Mouse (Mus musculus): ENCODE results near the gene Phf5a. TPM values are rescaled to one million over a fixed set of nuclear protein-coding genes. Genes with fewer than 3 reads are reported as not detected.

The Phf5a gene
- total RNA-seq, 2 experiments from 2014 or later = 35.0 to 39.8 TPM

DNA sequence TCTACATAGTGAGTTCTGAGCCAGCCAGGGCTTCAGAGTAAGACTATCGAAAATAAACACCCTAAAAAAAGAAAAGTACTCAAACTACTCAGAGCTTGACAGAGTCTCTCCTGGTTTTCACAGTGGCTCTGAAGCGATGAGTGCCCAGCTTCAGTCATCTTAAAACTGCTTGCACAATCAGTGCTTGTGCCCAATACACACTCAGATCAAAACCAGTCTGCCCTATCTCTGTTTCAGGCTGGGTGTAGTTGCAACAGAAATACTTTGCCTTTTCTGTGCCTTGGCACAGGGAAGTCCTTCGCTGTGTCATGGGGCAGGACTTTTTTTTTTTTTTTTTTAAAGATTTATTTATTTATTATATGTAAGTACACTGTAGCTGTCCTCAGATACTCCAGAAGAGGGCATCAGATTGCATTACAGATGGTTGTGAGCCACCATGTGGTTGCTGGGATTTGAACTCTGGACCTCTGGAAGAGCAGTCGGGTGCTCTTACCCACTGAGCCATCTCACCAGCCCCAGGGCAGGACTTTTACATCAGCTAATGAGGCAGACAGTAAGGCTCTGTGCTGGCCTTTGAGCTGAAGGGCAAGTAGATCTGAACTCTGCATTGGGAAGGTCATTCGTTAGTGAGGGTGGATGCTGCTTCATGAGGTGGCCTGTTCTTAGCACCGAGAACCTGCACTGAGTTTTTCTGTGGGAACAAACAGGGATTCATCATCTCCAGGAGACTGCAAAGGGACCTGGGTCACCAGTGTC is 15.3 kb upstream of the Phf5a start:
- no peak for DNase-seq
- intact Hi-C loops (cut with DNase I) = no loop called here

DNA sequence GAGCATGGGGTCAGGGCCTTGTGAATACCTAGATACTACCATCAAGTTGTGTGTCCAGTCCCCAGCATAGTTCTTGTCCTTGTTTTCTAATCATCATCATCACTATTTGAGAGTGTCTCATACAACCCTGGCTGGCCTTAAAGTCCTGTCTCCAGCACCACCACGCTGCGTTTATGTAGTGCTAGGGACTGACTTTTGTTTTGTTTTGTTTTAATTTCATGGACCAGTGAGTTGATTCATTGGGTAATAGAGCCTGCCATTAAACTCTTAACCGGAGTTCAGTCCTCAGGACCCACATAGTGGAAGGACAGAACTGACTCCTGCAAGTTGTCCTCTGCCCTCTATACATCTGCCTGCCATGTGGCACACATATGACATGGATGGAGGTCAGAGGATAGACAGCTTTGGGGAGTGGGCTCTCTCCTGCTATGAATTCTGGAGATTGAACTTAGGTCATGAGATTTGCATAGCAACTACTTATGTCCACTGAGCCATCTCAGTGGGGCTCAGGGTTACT is 13.8 kb upstream of the Phf5a start:
- no peak for DNase-seq
- intact Hi-C loops (cut with DNase I) = no loop called here

DNA sequence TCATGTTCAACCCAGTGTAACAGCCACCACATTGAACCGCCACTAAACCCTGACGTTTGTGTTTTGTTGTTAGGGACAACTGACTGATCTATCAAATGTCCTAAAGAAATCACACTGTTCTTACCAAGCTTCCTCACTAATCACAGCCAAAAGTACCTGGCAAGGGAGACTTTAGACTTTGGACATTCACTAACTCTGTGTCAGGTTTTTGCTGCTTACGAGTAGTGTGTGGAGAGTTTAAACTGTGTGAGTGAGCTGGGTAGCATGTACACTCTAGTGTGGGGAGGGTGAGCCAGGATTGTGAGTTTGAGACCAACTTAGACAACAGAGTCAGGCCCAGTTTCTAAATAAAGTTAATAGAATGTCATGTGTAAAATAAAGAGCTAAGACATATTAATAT is 10.6 kb upstream of the Phf5a start:
- intact Hi-C loops (cut with DNase I) = no loop called here
- no peak for DNase-seq

DNA sequence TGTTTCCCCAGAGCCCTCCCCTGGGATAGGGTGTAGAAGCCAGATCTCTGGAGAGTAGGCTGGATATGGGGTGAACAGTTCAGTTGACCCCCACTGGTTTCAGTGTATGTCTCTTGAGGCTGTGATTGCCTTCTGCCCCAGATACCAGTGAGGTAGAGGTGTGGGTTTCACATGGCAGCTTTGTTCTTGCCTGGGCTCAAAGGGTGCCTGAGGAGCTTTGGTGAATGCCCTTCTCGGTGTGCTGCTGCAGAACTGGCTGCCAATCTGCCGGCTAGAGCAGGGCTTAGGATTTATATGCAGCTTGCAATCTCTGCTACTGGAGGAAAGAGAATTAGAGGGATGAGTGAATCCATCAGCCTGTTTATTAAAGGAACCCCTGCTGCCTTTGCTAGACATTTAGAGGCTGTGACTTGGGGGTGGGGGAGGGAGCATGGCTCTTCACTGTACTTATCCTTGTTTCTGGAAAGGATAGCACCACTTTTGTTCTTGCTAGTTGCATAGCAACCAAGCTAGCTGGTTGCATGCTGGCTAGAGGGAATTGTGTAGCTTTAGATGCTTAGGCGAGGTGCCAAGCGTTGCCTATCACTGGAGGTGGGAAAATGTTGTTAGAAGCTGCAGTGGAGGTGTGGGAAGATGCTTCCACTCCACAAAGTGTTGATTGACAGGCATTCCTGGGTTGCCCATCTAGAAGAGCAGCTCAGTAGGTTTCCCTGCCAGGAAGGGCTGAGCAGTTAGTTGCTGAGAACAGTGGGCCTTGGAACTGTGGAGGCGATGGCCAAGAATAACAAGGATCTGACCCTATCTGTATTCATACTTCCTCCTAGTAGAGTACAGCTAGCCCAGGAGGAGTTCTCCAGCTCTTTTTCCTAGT is 8.1 kb upstream of the Phf5a start:
- intact Hi-C loops (cut with DNase I) = no loop called here
- DNase-seq = no peak

DNA sequence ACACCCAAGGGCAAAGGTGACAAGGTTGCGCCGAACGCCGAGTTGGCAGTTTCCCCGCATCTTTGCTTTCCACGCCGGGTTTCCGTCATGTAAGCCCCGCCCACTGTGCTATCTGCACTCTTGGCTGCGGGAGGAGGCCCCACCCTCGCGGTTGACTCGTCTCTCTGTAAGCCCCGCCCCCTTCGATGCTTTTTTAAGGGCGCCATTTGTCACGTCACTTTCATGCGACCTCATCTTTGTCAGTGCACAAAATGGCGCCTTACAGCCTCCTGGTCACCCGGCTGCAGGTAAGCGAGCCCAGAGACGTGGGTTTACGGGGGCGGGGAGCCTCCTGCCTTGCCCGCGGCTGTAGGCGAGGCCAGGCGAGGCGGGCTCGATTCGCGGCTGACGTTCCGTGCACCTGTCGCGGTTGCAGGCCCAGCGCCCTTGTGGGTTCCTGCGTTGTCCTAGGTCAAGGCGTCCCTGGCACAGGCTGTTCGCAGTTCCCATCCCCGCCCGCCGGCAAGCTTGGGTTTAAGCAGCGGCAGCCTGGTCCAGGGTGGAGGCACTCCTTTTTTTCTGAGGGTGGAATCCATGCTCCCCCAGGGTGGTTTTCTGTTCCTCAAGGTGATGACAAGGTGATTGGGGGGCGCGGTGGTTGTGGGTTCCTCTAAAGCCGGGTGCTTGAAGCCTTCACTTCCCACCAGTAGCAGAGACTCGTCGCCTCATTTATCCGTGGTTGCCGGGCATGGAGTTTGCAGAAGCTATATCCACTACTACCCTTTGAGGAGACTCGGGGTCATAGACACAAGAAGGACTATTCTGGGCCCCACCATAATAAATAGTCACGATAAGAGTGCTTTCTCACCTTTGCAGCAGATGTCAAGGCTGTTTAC is 788 bp upstream of the Phf5a start, which contains the start of gene Aco2:
Gene Aco2, plus strand, starts transcription at position 48 of the 875 bp plus-strand sequence.
- DNase-seq = peak; percentile 99 to 100
- intact Hi-C loops (cut with DNase I) = loop anchor here (1.0 kb wide), 1 partner anchor 14 kb away; the partner anchor contains the start of gene Tob2

DNA sequence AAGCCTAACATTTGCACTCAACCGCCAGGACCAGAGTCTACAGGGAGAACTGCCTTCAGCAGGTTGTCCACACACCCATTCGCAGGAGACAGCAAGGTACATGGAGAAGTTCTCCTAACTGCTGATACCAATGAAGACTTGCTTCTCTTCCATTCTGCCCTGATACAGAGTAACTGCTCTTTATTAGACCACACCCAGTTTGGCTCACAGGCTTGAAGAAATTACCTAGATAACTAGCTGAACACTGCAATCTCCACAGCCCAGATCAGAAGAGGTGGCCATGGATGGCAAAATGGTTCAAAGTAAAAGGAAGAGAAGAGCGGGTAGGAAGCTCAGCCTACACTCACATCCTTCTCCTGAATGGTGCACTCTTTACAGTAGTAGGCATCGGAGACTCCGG is 1.7 kb downstream of the Phf5a start:
- DNase-seq = no peak
- intact Hi-C loops (cut with DNase I) = no loop called here

DNA sequence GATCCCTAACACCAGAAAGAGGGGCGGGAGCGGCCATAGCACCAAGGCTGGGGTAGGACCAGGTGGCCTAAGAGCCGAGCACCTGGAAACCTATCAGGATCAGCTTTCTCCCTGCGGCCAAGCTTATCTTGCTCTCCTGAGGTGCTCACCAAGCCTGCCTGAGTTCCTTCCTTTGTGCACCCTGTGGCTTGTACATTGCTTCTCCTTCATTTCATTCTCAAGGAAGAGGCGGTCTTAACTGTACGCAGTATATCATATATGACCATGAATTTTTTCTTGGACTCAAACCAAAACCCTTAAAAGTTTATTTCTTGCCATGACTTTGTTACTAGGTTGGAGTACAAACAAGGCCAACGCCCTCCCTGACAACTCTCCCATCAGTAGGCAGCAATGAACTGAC is 7.5 kb downstream of the Phf5a start:
- DNase-seq = no peak
- intact Hi-C loops (cut with DNase I) = no loop called here

DNA sequence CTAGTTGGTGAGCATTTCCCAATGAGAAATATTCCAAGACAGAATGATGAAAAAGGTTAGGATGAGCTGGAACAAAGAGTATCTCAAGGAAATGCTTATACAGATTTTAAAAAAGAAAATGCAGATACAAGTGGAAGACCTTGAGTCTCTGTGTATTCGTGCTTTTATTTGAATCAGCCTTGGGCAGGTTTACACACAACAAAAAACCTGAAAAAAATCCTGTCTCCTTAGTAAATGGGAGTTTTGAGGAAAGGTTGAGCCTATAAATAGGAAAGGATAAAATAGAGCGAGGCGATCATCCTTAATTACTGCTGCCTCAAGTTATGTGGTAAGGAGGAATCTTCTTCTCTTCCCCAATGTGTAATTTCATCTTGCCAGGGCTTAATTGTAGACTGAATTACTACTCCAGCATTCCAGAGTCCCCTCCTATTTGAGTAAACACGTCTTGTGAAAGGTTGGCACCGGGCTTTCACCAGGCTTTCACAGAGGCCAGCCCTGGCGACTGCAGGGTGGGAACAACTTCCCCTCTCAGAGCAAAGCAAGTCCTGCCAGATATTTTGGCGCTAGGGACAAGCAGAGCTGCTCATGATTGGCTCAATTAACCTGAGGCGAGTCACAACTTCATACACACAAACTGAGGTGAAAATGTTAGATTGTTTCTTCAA is 11.1 kb downstream of the Phf5a start:
- intact Hi-C loops (cut with DNase I) = no loop called here
- no peak for DNase-seq

DNA sequence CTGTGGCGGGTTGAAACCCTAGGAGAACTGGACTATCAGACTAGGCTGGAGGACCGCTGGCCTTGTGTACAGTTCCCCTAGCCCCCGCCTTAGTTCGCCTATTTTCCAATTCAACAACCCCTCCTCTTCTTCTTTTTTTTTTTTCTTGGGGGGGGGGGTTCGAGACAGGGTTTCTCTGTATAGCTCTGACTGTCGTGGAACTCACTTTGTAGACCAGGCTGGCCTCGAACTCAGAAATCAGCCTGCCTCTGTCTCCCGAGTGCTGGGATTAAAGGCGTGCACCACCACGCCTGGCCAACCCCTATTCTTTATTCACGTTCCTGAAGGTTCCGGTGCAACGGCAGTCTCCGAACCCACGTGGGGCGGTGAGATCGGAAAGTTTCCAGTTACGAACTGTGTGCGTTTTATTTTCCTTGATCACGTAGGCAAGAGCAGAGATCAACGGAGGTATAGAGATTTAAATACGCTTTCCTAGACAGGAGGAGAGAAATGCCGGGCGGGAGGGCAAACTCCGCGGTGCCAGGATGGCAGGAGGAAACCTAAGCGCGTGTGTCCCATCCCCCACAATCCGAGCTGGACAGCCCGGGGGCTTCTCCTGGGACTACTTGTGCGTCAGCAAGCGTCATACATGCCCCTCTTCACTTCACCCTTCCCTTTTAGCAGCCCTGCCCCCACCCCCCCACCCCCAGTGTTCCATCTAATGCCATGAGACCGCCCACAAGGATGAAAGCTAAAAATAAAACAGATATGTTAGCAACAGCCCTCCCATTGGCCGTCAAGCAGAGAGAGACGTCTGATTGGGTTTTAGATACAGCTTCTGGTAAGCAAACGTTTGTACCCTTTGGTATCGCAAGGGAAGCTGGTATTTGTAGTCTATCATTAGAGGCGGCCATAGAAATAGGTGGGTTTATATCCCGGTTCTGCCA is 12.1 kb downstream of the Phf5a start:
- DNase-seq = peak; percentile 85 to 91
- intact Hi-C loops (cut with DNase I) = loop anchor here (2.0 kb wide), 1 partner anchor 49 kb away; no protein-coding TSS in a partner anchor

DNA sequence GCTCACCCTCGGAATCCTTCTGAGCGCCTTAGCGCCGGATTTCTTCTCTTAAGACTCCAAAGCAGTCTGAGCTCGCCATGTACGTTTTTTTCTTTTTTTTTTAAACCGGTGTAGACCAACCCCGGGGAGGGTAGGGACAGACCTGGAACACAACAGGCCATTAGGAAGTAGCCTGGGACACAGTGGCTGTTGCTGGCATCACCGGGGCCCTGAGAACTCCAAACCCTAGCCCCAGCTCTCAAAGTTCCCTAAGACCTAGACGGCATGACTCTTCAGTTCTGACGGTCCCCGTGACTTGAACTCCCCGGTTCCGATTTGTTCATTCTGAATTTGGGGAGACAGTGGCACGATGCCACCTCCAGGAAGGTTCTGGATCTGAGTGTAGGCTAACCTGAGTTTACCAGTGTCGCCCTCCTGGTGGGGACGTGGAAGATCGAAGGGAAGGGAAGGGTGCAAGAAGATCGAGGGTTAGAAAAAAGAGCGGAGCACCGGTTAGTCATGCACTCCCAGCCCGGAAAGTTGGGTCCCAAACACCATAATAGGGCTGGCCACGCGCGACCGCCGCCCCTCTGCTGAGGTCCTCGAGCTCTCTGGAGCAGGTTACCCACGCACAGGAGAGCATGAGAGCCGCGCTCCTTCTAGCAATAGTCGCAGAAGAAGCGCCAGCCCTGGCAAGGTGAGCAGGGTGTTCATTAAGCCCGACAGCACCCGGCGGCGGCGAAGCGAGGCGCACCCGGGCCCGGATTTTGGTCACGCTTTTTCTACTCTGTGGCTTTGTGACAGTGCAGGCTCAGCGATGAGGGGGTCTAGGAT is 13.0 kb downstream of the Phf5a start, which contains the start of gene Tob2:
Gene Tob2, minus strand, starts transcription at position 280 of the 813 bp plus-strand sequence.
- intact Hi-C loops (cut with DNase I) = loop anchor here (1.0 to 2.0 kb wide), 3 partner anchors 14 to 48 kb away; partner anchors contain the start of gene Aco2

DNA sequence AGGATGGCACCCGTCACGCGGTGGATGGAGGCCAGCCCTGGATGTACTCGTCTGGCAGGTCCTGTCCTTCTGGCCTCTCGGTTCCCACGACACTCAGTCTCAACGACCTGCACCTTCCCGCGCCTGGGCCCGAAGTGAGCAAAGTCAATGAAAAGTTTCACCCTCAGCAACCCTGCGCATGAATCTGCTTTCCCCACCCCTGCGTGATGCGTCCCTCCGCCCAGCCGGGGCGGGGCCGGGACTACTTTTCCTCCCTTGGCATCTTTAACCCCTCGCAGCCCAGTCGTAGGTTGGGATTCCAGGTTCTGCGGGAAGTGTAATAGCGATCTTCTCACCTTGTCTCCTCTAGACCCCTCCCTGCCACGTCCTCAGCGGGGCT is 13.6 kb downstream of the Phf5a start:
- peak; percentile 97 for DNase-seq
- intact Hi-C loops (cut with DNase I) = loop anchor here (1.0 to 2.0 kb wide), 3 partner anchors 14 to 47 kb away; partner anchors contain the start of gene Aco2

More for the DNA sequence above, 13.0 kb downstream of the Phf5a start, which contains the start of gene Tob2:
- peak; percentile 74 to 80 for DNase-seq

DNA sequence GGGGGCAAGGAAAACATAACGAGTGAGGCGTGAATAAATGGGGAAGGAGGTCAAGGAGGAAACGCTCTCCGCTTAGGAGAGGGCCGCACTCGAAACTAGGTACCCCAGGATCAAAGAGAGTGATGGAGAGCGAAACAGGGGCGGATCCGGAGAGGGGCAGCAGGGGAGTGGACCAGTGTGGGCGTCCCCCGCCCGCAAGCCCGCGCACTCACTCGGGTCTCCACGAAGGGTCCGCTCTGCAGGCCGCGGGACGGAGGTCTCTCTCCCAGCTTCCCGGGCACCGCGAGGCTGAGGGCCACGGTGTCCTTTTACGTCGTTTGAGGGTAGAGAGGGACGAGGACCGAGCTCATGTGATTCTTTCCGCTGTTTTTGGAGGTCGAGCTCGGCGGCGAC is 14.0 kb downstream of the Phf5a start:
- intact Hi-C loops (cut with DNase I) = loop anchor here (1.0 to 2.0 kb wide), 3 partner anchors 15 to 47 kb away; partner anchors contain the start of gene Aco2
- DNase-seq = no peak

DNA sequence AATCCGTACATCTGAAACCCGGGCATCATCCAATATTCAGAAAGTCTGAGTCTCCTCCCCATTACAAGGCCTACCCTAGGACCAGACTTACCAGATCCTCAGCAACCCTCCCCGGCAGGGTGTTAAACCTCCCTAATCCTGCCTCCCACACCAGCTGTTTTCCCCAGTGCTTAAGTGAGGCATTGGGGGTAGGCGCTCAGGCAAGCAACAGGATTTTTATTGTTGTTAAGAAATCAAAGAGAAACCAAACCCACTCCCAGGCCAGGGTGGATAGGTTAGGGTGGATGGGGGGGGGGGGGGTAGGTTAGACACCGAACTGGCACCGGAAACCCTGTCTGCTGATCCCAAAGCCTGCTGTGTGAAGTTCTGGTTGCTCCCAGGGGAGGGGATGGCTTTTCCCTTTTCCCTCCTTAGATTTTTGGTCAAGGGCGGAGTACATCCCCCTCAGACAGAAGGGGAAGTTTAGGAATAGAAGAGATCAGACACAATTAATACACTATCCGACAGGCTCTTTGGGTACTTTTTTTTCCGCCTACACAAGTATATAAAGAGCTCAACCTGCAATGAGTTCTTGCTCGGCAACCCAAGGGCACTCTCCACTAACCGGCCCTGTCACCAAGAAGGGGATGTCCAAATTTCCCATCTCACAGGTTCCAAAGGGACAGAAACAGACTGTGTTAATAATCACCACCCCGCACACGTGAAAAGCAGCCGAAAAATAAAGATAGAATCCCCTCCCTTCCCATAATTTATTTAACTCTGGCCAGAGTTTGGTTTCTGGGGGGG is 14.6 kb downstream of the Phf5a start:
- DNase-seq = no peak

DNA sequence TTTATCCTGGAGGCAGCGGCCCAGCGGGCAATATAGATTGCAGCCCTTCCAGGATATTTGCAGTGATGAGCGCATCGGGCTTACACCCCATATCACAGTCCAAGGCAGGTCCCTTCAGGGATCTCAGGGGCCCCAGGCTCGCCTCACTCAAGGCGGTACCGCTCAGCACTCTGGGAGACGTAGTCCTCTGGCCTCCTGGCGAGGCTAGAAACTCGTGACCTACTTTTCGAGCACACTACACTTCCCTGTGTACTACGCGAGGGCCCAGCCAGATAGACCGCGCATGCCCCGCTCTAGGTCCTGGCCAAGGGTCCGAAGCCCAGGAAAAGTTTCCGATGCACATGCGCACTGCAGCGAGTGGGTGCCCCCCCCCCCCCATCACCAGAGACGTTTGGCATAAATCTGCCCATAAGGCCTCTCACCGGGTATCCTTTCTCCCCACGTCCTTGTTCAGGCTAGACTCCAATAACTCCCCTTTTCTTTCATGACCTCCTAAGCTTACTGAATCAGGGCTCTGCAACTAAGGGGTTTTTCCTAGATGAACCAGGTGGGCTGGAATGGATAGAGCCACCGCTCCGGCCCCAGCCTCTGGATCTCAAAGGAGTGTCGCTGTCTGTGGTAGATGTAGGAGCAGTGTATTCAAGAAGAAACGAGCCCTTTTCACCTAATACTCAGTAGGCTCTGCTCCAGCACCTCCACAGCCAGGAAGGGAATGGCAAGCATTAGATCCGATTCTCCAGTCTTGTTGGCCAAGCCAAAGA is 15.5 kb downstream of the Phf5a start:
- DNase-seq = peak; percentile 82 to 83
- intact Hi-C loops (cut with DNase I) = no loop called here

More for the DNA sequence above, 14.6 kb downstream of the Phf5a start:
- intact Hi-C loops (cut with DNase I) = no loop called here

DNA sequence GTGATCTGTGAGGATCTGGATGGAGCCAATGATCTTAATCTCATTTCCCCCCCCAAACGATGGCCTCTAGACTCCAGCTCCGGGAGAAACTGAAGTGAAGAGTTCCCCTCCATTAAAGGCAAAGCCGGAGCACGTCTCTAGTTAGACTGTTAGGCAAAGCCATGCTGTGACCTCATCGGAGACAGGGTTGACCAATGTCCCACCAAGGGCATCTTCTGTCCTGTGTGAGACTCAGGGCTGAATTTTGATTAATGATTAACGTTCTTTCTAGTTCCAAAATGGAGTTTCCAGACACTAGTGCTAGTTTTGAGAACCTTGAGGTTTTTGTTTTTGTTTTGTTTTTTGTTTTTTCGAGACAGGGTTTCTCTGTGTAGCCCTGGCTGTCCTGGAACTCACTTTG is 18.6 kb downstream of the Phf5a start:
- intact Hi-C loops (cut with DNase I) = no loop called here
- DNase-seq = no peak

DNA sequence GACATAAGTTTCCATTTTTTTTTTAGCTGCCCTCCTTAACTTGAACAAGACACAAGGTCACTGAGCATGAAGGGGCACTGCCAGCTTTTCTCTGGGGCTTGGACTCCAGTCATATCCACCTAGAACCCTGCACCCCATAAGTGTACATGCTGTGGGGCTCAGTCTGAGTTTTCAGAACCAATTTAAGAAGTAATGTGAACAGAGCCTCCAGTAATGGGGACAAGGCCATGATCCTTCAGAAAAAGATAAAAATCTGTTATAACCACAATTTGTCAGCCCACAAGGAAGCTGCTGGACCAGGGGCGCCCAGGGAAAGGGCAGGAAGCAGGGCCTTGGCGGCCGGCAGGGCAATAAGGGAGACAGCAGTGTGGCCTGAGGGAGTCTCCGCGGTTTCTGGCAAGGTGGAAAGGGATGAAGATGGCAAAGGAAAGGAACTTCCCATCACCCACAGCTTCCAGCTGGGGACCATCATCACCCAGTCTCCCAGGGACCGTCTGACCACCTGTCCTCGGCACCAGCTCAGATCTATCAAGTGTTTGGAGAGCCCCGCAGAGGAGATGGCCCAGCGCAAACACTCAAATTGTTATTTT is 19.2 kb downstream of the Phf5a start:
- DNase-seq = no peak
- intact Hi-C loops (cut with DNase I) = no loop called here

Measured in heart, postnatal 36 days (tissue).